Mouse (Mus musculus): Measurements from ENCODE around the gene Lemd1. TPM values are rescaled to one million over a fixed set of nuclear protein-coding genes. Genes with fewer than 3 reads are reported as not detected.

The Lemd1 gene
- total RNA-seq, 2 experiments from 2014 or later, result not detected

DNA sequence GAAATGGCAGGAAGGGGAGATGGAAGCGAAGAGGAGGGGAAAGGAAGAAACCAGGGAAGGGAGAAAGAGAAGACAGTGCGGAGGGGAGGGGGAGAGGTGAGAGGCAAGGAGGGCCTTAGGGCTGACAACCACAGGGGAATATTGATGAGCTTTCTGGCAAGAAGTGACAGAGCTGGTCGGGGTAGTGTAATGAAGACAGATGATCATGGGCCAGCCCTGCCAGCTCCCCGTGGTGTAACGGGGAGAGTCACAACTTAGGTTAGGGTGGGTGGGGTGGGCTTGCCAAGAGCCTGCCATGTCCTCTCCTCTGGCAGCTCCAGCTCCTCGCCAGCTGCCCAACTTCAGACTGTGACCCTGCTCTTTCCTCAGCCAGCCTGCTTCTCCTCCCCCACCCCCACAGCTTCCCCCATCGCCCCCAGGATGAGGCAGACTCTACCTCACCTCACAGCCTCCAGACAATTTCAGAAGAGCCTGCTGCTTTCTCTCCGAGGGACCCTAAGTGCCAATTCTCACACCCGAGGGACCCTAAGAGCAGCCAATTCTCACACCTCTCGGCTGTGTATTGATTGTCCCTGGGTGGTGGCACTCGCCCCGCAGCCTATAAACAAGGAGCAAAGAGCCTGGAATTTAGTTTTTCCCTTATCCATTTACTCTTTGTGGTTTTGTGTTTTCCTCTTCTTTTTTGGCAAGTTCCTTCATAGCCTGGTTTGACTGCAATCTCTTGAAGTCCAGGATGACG lies 26.3 kb upstream of the Lemd1 start:
- no peak for DNase-seq (ENCODE audit: low spot score)

DNA sequence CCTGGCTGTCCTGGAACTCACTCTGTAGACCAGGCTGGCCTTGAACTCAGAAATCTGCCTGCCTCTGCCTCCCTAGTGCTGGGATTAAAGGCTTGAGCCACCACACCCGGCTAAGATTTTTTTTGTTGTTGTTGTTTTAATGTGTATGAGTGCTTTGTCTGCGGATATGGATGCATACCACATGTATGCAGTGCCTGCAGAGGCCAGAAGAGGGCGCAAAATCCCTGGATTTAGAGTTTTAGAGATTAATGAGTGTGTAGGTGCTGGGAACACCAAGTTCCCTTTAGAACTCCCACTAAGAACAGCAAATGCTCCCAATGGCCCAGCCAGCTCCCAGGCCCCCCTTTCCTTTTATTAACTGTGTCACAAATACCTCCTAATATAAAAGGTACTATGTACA lies 25.4 kb upstream of the Lemd1 start:
- DNase-seq (ENCODE audit: low spot score), result no peak

DNA sequence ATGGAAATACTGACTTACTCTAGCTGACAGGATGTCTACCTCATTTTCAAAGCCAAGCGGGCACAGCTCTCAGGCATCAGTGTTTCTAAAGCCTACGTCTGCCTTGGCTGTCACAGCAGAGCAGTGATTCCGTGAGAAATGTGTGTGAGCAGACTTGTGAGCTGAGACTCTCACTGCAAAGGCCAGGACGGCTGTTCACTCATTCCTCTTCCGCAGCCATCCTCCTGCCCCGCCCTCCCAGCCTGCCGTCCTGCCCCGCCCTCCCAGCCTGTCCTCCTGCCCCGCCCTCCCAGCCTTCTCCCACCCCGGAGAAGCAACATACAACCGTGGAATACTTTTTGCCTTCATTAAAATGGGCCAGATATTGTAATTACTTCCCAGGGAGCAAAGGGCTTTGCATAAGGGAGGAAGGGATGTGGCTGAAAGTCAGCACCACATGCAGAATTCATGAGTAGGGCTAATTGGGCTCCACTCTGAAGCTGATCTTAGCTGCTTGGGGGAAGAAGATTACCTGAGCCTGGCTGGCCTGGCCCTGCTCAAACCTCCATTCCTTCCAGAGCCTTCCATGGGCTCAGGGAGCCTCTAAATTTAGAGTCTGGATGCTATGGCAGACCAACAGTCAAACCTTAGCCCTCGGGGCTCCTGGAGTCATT lies 23.0 kb upstream of the Lemd1 start:
- no peak for DNase-seq (ENCODE audit: low spot score)

DNA sequence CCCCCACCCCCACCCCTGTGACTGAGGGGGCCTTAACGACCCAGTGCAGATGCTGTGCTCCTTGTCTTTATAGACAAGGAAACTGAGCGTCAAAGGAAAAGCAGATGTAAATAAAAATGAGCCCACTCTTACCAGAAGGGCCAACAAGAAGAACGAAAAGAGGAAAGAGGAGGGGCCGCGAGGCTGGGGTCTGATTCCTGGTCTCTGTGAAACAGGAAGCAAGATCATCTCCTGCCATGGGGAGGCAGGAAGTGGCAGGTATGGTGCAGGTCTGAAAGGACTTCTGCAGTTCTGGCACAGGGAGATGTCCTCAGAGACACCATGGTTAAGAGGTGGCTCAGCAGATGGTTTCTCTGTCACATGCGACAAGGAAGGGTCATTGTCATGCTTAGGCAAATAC lies 20.5 kb upstream of the Lemd1 start:
- DNase-seq (ENCODE audit: low spot score), result no peak

DNA sequence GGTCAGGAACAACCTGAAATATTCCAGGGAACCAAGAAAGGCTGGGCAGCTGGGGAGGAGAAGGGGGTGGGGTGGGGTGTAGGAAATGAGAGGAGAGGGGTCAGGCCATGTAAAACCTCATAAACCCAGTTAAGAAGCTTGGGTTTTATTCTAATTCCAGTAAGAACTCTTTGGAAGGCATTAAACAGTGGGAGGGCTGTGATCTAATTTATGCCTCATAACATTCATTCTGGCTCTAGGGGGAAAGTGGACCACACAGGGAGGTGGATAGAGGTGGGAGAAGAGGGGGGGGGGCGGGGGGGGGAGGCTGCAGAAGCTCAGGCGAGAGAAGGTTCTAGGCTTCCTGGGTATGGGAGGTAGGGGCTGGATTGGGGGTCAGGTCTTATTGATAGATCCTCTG lies 19.6 kb upstream of the Lemd1 start:
- no peak for DNase-seq (ENCODE audit: low spot score)

DNA sequence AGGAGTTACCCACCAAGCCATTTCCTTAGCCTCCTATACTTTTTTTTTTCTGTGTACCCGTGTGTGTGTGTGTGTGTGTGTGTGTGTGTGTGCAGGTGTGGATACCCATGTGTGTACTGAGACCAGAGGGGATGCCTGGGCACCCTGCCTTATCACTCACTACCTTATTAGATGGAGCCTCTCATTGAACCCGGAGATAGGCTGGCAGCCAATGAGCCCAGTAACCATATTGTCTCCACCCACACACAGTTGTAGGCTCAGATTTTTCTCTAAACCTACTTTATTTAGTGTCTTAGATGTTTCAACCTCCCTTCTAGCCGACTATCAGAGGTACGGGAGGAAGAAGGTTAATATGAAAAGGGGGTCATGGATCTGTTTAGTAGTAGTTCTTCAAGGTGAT lies 4.9 kb upstream of the Lemd1 start:
- DNase-seq (ENCODE audit: low spot score), result no peak

DNA sequence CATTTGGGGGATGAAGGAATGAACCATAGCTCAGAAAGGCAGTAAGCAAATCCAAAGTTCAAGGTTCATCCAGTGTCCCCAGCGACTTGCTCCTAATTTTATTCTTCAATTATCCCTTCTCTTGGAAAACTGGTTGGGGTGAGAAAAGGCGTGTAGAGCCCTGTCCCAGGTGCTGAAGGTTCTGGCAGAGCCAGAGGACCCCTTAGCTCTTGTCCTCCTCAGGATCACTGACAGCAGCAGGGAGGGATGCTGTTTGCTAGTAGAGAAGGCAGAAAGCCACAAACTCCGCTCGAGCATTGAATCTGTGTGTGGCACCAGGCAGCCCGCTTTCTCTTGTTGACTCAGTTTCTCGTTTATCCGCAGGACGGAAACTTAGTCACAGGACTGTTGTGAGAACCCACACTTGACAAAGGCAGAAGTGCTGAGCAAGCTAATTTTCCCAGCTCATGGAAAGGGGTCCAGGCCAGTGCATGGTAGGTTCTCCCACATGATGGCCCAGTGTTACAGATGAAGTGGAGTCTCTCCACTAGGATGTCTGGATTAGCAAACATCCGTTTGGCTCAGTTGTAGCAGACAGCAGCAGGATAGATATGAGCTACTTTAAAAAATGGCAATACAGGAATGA lies 2.7 kb upstream of the Lemd1 start:
- DNase-seq (ENCODE audit: low spot score), result no peak

DNA sequence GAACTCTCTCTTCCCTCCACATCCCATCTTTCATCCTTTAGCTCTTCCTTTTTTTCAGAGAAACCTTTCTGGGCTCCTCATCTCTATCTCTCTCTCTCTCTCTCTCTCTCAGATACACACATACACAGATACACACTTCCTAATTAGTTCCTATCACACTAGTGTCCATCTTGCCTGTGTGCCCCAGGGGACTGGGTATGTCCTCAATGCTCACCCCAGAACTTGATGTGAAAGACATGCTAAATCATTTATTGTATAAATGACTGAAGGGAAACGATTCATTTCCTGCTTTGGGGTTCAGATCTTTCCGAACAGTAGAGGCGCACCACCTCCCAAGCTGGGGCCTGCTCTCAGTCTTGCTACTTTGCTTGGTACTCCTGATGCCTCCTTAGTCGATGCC lies 2.0 kb upstream of the Lemd1 start:
- DNase-seq (ENCODE audit: low spot score), result no peak

DNA sequence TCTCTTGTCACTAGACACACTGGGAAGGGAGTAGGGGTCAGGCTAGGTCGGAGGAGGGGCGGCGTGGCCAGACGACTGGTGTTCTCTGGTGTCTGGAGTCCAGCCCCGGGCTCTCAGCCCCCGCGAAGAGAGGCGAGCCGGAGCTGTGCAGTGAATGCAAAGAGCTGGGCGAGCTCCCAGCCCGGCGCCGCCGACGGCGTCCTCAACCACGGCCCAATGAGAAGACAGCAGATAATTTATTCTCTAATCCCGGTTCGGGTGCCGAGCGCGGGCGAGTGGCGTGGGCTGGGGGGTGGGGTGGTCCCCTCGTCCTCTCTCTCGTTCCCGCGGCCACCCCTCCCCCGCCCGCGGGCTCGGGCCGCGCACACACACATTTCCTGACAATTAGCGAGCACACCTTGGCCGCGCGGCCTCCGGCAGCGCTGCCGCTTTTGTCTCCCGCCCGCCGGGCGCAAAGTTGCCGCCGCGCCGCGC lies 1.2 kb upstream of the Lemd1 start:
- DNase-seq (ENCODE audit: low spot score), result no peak

DNA sequence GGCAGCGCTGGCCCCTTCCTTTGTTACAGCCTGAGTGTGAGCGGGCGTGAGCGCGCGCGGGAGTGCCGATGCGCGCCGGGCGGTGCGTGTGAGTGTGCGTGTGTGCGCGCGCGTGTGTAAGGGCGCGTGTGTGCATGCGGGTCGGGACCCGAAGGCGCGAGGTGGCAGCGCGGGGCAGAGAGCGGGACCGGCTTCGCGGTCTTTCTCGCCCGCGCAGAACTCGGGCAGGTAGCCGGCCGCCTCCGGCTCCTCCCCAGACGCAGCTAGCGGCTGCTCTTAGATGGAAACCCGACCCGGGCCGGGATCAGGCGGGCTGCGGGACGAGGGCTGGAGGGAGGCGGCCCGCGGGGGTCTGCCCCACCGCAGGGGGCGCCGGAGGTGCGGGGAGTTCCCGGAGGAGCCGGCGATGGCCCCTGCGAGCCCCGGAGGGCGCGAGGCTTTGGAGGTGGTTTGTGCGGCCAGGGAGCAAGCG lies 574 bp upstream of the Lemd1 start:
- no peak for DNase-seq (ENCODE audit: low spot score)

DNA sequence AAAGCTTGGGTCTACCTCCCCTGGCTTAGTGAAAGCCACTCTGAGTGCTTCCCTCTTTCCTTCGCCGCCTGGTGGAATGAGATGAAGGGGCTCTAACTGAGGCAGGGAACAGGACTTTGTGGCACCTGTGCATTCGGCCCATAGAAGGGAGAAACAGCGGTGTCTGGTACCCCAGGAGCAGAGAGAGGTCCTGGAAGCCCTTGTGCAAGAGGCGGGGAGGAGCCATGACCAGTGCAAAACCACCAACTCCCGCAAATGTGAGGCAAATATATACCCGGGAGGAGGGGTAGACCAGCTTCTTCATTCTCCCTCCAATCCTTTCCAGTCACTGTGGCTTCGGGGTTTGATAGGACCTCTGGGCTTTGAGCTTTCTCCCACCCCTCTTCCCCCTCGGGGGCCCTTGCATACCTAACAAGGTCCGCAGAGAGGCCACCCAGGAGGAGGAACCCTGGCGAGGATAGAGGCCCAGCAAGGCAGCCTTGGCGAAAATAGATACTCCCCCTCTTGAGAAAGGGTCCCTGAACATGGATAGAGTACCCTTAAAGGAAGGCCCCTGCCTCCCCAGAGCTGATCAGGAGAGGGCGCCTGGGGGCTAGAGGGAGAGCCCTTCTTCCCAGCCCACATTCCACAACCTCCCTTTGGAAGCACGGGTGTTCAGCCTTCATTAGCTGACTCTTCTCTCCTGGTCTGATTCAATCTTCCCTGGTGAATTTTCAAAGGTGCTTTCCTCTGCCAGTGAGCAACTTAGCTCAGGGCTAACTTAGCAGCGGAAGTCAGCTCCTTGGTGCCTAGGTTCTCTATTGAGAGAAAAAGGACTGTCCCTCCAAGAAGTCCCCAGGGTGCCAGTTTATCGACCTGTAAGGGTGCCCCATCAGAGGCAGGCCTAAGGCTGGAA lies 802 bp downstream of the Lemd1 start:
- no peak for DNase-seq (ENCODE audit: low spot score)

DNA sequence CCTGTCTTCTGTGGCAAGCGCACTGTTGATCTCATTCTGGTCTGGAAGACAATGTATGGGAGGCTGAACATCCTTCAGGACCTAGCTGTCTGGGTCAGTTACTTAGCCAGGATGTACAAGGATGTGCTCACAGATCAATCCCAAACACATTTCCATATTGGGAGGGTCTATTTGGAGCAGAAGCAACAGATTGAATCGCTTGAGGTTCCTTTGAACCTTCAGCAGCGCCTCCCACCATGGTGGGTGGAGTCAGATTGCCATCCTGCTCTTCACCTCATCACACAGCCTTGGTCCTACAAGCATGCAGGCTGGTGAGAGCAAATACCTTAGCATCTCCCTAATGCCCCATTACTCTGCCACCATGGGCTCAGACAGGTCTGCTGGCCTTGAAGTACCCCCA lies 2.6 kb downstream of the Lemd1 start:
- DNase-seq (ENCODE audit: low spot score), result no peak

DNA sequence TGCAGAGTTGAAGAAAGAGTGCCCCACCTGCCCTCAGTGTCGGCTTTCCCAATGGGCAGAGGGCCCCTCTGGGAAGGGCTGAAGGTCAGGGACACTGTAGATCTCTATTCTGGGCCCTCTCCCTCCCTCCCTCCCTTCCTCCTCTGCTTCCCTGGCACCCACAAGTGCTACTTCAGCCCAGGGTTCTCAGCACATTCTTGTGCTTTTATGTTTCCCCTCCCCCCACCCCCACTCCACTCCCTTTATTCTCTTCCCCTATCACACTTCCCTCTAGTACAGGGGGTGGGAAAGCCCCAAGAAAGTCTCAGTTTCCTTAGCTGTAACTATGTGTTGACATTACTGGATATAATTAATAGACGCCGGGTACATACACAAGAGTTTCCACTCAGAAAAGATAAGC lies 3.4 kb downstream of the Lemd1 start:
- no peak for DNase-seq (ENCODE audit: low spot score)

DNA sequence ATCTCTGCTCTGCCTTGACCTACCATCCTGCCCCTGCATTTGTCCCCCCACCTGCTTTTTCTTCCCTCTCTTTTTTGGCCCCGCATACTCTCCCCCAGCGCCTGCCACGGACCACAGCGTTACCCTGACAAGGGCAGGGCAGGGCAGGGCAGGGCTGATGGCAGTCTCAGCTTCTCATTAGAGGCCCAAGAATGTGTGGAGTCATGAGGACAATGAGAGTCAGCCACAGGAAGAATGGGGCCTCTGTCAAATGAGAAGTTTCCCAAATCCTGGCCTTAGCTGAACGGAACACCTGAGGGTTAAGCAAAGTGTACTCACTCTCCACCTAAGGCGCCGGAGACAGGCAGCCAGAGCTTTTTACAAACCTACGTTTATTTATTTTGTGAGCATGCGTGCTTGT lies 3.9 kb downstream of the Lemd1 start:
- DNase-seq (ENCODE audit: low spot score), result no peak

DNA sequence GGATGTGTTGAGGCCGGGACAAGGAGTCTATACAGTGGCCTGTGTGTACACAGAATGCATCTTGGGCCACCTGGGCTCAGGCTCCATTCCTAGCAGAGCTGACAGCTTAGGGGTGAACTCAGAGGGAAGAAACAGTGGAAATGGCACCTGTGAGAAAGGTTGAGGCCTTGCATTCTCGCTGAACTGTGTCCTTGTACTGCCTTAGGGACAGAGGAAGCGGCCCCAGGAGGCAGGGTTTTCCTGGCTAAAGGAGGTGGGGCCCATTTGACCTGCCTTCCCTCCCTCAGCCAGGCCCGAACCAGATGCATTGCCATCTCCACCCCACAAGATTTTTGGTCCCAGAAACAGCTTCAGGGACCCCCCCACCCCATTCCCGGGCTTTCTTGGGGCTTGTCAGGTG lies 4.5 kb downstream of the Lemd1 start:
- DNase-seq (ENCODE audit: low spot score), result no peak

DNA sequence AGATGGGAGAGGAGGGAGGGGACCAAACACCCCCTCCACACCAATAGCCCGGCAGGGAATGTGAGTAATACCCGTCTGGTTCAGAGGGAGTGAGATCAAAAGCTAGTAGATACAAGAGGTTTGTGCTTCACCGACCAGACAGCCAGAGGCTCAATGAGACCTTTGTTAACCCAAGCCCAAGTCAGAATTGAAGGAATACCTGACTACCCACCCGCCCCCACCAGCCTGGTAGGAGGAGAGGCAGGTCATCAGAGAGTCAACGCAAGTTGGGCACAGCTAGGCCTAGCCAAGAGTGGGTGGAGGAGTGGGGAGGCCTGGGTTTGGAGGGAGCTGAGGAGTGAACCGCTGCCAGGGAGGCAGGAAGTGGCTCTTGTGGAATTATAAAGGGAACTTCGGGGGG lies 5.1 kb downstream of the Lemd1 start:
- DNase-seq (ENCODE audit: low spot score), result no peak

DNA sequence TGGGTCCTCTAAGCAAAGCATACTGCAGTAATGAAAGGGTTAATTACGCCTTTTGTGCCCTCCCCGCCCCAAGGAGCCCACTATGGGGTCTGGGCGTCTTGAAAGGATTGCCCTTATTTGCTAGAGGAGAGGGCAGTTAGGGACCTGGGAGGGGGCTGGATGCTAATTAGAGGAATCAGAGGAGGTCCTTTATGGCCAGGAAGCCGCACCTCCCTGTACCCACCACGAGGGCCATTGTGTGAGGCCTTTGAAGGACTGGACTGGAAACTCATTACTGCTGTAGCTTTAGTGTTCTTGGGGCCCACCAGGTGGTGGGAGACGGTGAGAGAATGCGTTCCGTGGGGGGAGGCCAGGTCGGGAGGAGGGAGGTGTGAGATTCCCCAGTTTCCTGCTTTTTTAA lies 6.4 kb downstream of the Lemd1 start:
- no peak for DNase-seq (ENCODE audit: low spot score)

DNA sequence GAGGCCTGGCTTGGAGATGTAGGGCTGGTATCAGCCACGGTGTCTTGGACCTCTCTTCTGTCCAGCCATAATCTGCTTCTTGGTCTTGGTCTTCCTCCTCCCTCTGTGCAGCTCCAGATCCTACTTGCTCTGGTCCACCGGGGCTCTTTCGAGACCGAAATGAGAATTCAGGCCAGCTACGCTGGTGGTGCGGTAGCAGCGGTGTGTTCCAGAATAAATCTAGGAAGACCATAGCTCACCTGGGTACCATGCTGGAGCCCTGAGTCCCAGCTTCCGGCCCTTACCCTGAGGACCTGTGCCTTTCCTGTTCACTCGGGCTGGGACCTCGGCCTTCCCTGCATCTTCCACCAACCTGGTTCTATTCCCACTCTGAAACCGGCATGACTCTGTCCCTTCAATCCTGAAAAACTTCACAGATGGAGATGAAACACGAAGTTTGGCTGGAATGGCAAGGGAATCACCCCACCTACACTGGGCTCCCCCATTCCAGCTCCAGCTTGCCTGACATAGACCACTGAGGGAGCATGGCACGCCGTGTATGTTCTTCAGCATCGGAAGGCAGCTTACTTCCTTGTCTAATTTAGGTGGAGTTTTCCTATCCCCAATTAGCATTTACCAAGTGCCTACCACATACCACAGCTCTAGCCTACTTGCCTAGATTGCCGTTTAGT lies 7.3 kb downstream of the Lemd1 start:
- DNase-seq (ENCODE audit: low spot score), result no peak

DNA sequence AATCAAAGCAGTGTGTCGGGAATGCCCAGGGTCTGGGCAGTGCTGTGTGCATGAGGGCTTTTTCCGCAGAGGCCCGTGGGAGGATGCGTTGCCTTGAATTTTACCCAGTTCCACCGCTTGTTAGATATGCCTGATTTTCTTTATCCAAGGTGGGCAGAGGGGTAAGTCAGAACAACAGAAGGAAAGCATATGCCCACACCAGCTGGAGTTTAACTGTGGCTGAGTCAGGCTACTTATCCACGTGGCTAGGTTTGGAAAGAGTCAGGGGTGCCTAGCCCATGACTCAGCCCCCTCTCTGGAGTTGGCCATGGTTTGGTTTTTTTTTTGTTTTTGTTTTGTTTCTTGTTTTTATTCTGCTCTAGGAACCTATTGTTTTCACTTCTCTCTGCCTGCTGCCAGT lies 8.0 kb downstream of the Lemd1 start:
- DNase-seq (ENCODE audit: low spot score), result no peak

DNA sequence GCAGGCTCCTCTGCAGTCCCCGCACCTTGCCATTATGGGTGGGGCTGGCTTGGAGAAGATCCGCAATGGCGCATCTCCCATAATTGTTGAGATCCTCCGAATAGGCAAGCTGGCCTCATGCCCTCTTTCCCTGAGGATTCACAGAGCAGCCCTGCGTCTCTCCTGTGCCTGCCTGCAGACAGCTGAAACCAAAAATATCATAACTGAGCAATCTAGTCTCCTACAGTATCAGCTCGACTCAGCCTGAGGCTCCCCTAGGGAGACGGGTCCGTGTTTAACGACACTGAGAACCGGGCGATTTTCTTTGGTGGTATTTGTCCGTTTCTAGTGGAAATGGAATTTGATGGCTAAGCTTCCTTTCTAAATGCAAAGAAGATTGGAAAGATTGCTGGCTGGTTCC lies 8.7 kb downstream of the Lemd1 start:
- no peak for DNase-seq (ENCODE audit: low spot score)

Data from gastrocnemius, adult 18-20 months (tissue).